Mouse (Mus musculus) c-Kit-positive CD71-negative TER-119-negative erythroid progenitor cells, embryonic 14.5 days (primary cell): Measurements from ENCODE around the gene Ticrr.

ENCODE experiments used
- DNase-seq: peaks from one replicate; pipeline ENCODE4 v3.0.0-alpha.2; 2013; ENCODE audit warnings: low read depth

Ticrr gene

DNA sequence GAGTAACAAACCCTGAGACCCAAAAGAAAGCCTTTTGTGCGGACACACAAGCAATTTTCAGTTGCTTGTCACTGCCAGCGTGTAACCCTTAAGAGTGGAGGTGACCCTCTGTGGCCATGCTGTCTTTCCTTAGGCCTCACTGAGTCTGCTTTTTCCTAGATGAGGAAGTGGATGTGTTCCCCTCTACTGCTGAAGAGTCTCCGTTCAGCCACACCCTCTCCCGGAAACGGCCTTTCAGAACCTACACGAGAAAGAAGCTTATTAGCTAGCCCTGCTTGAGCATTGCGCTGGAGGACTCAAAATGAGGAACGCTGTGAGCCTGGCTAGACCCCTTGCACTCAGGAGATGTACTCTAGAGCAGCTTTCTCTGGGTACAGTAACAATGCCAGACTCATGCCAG is 36.5 kb downstream of the Ticrr start:
- DNase-seq = no peak

DNA sequence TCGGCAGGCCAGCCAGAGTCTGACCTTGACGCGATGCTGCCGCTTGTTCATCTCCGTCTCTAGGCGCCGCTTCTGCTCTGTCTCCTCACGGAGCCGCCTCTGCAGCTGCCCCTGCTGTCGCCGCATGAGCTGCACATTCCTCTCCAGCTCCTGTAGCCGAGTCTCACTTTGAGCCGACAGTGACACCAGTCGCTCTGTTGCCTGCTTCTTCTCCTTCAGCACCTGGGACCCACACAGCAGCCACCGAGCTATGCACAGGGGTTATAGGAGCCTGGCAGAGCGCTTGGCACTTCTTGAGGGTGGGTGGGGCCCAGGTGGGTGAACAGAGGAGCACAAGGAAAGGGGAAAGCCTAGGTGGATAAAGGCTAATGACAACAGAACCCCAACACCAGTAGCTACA is 42.8 kb downstream of the Ticrr start:
- DNase-seq = no peak

DNA sequence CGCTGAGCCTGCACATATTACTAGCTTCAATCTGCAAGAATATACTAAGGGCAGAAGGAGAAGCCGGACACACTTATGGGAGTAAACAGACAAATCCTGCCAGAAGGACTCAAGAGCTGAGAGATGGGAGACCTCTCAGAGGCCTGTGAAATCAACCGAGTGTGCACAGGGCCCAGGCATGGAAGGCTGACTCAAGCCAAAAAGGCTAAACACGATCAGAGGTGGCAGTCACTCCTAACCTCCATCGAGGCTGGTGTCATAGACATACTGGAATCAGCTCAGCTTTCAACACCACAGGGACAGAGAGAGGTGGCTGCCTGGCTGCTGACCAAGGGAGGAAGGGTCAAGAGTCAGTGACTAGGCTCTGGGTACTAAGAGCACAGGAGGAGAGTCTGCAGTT is 45.2 kb downstream of the Ticrr start:
- no peak for DNase-seq

DNA sequence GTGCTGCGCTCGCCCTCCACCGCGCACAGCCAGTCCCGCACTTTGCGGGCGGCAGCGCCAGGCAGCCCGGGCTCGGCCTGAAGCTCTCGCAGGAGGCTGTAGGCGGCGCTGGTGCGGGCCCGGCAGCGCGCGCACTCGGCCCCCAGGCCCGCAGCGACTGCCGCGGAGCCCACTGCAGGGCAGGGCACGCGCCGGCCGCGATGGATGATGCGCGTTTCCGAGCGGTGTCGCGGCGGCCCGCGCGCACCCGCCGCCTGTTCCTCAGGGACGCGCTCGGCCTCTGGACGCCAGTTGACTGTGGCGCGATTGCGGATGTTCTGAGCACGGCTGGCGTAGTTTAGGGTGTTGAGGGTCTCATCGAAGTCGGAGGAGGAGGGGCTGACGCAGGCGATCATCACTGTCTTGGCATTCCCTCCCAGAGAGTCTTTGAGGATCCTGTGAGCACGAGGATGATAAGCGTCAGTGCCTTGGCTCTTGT is 50.2 kb downstream of the Ticrr start:
- no peak for DNase-seq

DNA sequence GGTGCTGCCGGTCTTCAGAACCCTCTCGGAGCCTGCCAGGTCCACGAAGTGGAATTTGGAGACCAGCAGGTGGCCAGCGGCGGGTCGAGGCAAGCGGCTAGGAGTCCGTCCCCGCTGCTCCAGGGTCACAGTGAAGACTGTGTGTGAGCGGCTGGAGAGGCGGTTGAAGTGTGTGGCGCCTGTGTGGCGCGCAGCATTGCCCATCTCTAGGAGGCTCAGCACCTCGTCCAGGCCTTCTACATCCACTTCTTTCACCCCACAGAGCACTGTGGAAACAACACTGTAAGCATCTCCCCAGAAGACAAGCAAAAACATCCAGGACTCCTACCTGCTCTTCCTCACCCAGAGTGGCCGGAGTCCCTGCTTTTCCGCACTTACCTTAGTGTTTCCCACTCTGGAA is 50.8 kb downstream of the Ticrr start:
- no peak for DNase-seq

DNA sequence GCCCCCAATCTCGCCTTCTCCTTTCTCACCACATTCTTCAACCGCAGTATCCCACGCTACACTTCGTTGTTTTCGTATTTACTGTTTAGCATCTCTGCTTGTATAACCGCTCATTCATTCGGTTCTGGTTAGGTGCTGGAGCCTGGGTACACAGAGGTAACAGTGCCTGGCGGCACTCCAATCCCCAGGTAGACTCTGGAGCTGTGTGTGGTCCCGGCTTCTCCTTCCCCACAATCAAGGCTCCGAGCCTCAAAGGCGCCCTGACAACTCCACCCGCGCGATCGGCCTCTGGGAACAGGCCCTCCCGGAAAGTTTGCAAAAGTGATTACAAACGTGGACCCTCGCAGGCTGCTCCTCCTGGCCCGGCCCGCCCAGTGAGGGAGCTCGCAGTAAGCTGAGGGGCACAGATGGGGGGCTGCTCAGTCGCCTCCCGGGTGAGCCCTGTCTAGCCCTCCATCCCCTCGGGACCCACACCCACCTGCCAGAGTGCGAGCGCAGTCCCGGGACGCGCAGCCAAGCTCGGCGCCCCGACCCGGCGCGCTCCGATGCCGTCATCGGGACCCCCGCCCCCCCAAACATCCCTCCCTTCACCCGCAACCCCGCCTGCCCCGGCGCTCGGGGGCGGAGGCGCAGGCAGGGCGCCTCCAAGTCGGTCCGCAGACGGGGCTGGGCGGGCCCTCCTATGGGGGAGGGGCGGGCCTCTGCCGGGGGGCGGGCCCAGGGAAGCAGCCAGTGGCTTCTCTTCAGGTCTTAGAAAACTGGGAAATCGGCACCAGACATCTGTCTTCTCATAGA is 55.4 kb downstream of the Ticrr start, which contains the start of gene Kif7:
Gene Kif7 (minus strand): TSS at position 534 of the 795 bp plus-strand sequence.
- DNase-seq = peak; percentile 66

DNA sequence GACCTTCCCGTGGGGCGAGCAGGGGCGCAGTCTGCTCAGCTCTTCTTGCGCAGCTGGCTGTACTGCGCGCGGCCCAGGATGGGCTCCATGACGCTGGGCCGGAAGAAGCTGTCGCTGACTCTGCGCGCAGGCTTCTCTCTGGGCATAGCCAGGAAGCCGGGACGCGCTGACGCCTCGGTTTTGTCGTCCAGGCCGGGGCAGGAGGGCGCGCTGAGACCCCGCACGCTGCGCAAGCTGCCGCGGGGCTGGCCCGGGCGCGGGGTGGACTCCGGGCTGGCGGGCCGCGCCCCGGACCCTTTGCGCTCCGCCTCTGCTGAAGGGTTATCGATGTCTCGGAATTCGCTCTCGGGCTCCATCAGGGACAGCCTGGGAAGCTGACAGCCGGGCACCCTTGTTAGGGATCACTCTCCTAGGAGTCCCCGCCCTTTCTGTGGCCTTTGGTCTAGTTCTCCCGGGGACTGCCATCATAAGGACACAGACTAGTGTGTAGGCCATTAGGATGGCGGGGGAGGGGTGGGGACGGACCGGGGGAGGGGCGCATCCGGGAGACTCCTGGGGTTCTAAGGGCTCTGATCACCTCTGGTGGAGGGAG is 61.5 kb downstream of the Ticrr start:
- DNase-seq = no peak

DNA sequence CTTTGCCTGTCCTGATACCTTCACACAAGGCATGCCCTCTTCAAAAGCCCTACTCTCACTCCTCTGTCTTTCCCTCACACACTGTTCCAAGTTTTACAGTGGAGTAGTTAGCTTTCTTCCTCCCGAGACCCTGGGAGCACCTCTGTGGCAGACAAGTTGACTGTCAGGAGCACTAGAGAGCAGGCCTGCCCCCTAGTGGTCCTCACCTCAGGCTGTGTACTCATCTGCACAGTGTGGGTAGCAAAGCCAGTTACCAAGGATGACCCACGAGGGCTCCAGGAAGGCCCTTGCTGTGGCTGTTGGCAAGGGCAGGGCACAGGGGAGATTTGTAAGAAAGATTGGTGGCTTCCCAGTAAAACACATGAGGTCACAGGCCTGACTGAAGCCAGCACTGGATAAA is 67.1 kb downstream of the Ticrr start:
- no peak for DNase-seq

DNA sequence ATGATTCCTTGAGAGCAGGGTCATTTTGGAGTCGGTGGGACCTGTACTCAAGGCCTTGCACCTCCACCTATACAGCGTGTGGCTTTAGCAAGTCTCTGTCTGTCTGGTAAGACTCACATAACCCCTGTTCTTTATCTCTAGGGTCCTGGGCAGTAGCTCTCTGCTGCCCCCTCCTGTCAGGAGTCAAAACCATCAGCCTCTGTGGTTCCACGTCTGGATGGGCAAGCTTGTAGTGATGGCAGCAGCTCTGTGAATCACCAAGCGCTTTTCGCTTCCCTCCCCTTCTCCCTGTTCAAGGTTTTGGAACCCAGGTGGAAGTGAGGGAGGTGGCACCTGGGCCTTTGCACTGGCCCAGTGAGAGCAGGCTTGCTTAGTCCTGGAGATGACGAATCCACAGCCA is 68.2 kb downstream of the Ticrr start:
- DNase-seq = peak; percentile 88

DNA sequence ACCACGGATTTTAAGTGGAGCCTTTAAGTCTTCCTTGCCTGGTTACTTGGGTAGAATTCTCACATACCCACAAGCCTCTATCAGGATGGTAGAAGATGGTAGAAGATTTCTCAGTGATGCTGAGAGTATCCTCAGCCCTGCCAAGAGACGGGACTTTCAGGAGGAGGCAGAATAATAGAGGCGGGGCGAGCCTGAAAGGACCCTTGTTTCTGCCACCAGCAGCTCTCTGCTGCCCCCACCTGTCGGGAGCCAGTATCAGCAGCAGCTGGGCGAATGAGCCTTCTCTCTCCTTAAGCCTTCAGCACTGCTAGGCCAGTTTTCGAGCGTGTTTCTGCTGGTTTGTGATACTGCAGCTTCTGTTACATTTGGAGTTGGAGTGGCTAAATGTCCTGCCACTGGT is 69.2 kb downstream of the Ticrr start:
- peak; percentile 68 for DNase-seq

DNA sequence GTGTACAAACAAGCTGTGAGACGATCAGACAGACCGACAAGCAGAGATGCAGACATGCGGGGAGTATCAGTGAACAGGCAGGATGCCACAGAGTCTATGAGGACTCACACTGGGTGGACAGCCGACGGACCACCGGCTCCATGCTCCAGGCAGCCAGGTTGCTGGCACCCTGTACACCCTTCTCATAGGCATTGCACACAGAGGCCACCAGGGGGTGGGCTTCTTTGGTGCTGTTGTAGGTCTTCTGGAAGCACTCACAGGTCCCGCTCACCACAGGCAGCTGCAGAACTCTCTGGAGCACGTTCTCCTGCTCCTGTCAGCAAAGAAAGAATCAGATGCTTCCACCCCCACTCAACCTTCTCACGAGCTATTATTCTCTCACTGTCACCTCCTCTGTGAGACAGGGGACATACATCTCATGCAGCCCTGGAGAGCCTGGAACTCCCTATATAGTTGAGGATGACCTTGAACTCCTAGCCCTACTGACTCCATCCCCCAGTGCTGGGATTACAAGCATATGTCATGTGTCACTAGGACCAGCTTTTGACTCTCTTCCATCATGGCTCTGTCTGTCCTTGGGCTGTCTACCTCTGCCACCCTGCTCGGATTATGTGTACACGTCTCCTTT is 69.9 kb downstream of the Ticrr start:
- no peak for DNase-seq

DNA sequence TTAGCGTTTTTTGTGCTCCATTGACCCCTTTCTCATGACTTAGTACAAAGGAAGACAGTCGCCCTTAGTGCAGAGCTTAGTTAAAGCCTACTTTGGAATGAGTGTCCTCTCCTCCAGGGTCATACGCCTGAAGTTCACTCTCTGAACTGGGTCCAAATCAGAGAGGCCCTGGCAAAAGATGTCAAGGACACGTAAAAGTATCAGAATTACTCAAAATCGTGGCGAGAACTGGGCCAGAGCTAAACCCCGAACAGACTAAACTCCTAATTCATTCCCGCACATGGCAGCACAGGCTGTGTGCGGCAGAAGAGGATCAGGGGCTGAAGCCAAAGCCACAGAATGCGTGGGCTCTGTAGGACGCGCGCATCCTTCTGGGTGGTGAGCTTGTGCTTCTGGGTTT is 71.4 kb downstream of the Ticrr start:
- no peak for DNase-seq

DNA sequence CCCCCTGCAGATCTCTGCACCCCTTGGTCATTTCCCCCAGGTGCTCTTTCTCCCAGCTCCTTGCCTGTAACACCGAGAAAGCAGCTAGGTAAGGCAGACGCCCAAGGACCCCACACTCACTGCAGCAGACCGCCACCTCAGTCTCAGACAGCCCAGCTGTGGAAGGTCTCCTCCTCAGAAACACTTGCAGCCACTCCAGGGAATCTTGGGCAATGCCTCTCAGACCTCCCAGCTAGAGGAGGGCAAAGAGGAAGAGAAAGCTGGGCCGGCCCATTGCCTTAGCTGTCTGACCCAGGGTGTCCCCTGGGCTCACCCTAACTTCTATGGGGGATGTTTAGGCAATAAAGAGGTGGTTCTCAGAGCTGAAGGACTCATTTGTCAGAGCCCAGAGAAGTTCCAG is 72.6 kb downstream of the Ticrr start, which contains the start of gene Plin1:
Gene Plin1 (minus strand): TSS at position 282 of the 400 bp plus-strand sequence.
- DNase-seq = no peak

DNA sequence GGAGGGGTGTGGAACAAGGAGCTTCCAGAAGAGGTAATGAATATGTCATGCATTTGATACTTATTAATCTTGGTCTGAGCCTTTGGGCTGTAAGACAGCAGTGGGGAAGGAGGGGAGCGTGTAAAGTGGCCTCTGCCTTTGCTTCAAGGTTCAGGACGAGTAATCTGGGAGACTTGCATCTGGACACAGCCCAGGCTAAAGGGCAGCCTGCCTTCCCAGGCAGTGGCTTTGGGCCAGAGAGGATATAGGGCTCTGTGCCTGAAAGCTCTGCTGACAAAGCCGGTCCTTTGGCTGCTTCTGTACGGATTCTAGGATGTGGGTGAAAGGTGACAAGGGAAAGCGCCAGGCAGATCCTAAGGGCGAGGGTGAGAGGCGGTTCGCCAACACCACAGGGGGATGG is 74.6 kb downstream of the Ticrr start:
- no peak for DNase-seq

DNA sequence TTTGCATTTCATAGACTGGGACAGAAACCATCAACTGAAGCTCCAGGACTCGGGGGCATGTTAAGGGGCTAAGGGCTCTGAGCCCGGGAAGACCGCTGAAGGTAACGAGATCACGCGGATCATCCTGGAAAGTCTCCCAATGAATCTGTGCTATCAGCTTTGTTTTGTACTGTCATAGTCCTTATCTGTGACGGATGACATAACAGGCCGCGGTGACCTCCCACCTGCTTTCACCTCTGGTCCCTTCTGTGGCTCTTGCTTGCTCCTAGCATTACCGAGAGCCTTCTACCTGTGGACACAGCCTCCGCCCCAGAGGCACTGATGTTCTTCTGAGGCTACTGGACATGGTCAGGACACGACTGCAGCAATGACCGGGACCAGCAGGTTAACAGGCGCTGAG is 76.5 kb downstream of the Ticrr start:
- DNase-seq = no peak

DNA sequence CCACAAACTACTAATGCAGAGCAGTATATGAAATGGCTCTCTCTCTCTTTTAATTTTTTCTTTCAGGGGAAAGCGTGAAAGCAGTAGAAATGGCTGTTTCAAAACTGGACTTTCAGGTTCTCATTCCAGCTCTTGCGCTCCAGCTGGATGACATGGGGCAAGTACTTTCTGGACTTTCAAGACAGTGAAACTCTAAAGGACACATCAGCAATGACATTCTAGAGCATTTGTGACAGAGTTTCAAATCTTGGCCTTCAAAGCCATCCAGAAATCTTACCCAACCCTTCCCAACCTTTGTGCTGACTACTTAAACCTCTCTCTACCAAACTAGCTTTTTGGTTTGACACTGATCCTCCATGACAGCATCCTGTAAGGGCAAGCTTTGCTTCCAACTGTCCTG is 78.9 kb downstream of the Ticrr start:
- no peak for DNase-seq

DNA sequence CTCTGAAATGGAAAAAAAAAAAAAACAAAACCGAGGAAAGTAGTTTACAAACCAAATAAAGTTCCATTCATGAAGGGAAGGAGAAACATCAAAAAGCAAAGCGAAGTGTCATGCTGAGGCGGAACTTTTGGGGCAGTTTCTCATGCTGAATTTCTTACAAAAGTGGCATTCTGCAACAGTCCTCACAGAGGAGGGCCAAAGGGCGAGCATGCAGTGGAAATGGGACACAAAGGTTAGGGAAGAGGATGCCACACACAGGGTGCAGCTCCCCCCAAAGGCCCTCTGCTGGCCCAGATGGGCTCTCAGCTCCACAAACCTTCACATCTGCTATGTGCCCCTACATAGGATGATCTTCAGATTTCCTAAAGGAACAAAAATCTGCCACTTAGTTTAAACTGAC is 80.3 kb downstream of the Ticrr start:
- DNase-seq = no peak

DNA sequence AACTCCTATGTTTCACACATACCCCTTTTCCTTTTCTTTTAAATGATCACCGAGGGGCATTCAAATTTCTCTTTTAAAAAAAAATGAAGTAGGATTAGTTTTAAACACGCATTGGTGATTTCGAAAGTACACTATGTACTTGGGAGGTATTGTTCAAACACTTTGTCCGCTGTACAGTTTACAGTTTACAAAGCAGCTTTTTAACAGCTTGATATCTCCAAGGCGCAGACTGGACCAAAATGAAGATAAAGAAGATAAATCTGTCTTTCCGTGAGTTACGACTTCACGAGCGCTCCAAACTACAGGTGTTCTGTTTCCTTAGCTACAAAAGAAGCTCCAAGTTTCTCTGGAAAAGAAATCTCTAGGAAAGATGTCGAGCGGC is 82.3 kb downstream of the Ticrr start:
- no peak for DNase-seq

DNA sequence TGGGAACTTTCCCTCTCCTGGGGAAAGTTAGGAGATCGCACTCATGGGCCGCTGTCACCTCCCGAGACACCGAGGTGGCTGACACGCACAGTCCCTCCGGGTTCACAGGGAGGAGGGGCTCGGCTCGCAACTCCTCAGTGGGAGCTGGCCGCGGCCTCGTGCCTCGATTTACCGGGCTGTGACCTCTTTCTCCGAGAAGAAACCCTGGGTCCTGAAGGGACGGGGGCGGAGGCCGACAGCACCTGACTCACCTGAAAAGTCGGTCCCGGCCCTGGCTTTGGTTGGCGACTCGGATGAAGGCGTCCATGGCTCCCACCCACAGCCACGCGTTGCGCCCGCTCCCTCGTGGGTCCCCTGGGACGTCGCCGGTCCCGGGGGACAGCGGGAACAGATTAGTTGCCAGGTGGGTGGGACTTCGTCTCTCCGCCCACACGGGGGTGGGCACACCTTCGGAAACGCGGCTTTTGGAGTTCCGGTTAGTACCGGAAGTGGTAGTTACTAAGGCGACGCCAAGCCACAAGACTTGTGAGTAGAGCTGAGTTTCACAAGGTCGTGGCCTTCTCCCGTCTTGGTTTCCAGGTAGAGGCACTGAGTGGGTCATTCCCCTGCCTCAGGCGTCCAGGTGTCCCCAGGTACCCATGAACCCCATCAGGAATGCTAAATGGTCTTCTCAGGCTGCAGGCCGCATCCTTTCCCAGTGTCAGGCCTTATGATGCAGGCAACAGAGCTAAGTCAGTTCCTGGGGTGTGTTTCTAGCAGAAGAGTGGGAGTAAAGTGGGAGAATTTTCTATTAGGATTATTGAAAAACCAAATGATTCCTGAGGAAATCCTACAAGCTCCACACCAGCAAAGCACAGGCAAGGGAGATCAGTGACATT is 82.9 kb downstream of the Ticrr start, which contains the start of the genes Pex11a and Wdr93:
Gene Pex11a (minus strand): TSS at position 473 of the 878 bp plus-strand sequence.
Gene Wdr93 (plus strand): TSS at position 505 of the 878 bp plus-strand sequence.
- DNase-seq = peak; percentile 65

DNA sequence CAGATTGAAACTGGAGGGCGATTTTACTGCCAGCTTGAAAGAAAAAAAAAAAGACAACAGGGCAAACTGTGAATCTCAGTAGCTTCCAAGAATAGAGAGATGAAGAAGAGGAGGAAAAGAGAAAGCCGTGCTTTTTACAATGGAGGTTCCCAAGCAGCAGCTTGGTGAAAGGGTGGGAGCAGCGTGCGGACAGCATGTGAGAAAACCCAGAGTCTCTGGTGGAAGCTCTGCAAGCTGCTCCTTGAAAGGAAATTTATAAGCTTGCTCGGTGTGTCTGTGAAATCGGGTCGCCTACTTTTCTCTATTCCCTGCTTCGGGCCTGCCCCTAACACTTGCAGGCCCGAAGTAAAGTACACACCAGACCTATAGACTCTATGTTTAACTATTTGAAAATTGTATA is 84.1 kb downstream of the Ticrr start:
- DNase-seq = no peak

DNA sequence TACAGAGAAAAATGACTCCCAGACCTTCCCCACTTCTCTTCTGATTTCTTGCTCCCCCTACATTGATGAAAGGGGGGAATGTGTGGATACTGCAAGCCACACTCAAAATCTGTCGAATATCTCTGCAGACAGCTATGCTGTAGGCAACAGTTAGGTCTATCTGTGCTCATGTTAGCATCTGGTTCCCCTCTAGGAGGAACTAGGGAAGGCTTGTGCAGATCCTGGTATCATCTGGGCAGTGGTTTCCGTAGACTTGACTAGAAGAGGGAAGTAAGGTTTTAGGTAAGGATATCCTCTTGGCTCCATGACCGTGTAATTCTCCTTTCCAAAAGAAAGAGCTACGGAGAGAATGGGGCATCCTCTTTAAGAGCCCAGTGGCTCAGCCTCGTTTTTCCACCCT is 84.6 kb downstream of the Ticrr start:
- DNase-seq = no peak

DNA sequence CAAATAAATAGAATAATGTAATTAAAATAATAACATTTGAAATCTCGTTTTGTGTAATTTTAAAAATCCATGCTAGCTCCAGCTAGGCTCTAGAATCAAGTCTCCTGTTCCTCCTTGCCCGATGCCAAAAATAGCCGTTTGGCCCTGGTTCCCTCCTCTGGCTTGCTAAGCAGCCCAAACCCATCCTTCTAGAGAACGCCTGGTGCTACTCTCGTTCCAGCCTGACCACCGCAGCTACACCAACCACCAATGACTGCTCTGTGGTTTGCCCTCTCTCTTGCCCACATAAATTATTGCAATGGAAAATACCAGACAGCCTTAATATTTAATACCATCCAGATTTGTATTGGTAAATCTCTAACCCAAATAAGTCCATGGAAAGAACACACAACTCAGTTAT is 87.7 kb downstream of the Ticrr start:
- no peak for DNase-seq
